In the genomic region with DNA sequence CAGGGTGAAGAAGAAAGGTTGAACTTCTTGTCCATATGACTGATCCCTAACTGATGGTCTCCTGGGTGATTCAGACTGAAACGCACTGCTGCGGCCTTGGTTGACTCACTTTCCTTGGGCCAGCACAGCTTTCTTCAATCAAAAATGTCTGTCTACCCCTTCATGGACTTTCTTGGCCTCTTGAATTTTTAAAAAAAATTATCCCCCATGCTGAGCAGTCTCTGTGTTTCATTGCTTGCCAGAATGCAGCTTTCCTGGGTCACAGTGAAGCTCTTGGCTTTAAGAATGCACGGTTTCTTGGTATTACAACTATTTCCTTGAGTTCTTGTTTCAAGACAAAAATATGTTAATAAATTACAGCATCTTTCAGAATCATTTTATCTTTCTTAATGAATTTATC, we compare ENCODE assay signal across 17 mouse cellular contexts.
"Had no signal": no experiment of that assay in that cellular context is flagged by ENCODE, and none has a peak within 500 bp of the region (broad histone marks: within the 10 kb centered on the region; RNA-seq: fewer than 3 reads in every experiment).

No protein-coding gene starts in this region.

- H3K27ac ChIP-seq: layer of hippocampus, adult 2 months; limb, embryonic 12.5 days; liver, embryonic 13.5 days; lung, embryonic 15.5 days; macrophage; midbrain, embryonic 15.5 days; neural tube, embryonic 13.5 days had no signal

- H3K9ac ChIP-seq: limb, embryonic 12.5 days; liver, embryonic 13.5 days; liver, postnatal 0 days; lung, embryonic 15.5 days; midbrain, embryonic 15.5 days; neural tube, embryonic 13.5 days had no signal

- DNase-seq: liver; liver, embryonic 13.5 days; liver, postnatal 0 days; lung, postnatal 14 days; retina, postnatal 1 day; right cerebral cortex, postnatal 4 days; spleen, adult 18-20 months; thymus, adult 18-20 months; thymus, postnatal 14 days had no signal

- H3K27me3 ChIP-seq: limb, embryonic 12.5 days; liver, embryonic 13.5 days; lung, embryonic 15.5 days; megakaryocyte, embryonic 14.5 days; midbrain, embryonic 15.5 days; neural tube, embryonic 13.5 days had no signal

- ATAC-seq: liver, postnatal 0 days; midbrain, embryonic 15.5 days had no signal

- H3K9me3 ChIP-seq: limb, embryonic 12.5 days; liver, embryonic 13.5 days; lung, embryonic 15.5 days; megakaryocyte, embryonic 14.5 days; midbrain, embryonic 15.5 days; neural tube, embryonic 13.5 days had no signal

- H3K4me2 ChIP-seq: limb, embryonic 12.5 days; liver, embryonic 13.5 days; lung, embryonic 15.5 days; midbrain, embryonic 11.5 days; midbrain, embryonic 15.5 days; neural tube, embryonic 13.5 days had no signal

- H3K4me3 ChIP-seq: layer of hippocampus, adult 2 months; limb, embryonic 12.5 days; liver, embryonic 13.5 days; lung, embryonic 15.5 days; megakaryocyte, embryonic 14.5 days; midbrain, embryonic 15.5 days; neural tube, embryonic 13.5 days had no signal

- H3K36me3 ChIP-seq: limb, embryonic 12.5 days; liver, embryonic 13.5 days; lung, embryonic 15.5 days; midbrain, embryonic 15.5 days; neural tube, embryonic 13.5 days had no signal

- H3K4me1 ChIP-seq: limb, embryonic 12.5 days; liver, embryonic 13.5 days; lung, embryonic 15.5 days; megakaryocyte, embryonic 14.5 days; midbrain, embryonic 15.5 days; neural tube, embryonic 13.5 days had no signal
